Mouse (Mus musculus) monocyte, adult 2 months (primary cell): ENCODE data around the gene Sec14l1.
A peak's percentile ranks its signal among the peaks of the same experiment; 100 is the strongest.
"Not testable (repeated sequence)": the region's sequence is repeated elsewhere in the genome, so short reads cannot be mapped to it uniquely, and the experiment has no call there.

Experiments
- DNase-seq, 2 experiments: peaks; one replicate each; pipeline ENCODE4 v3.0.0; 2022; ENCODE audit warnings: low spot score in 2 of 2, low read depth in 1 of 2

Sec14l1 gene

DNA sequence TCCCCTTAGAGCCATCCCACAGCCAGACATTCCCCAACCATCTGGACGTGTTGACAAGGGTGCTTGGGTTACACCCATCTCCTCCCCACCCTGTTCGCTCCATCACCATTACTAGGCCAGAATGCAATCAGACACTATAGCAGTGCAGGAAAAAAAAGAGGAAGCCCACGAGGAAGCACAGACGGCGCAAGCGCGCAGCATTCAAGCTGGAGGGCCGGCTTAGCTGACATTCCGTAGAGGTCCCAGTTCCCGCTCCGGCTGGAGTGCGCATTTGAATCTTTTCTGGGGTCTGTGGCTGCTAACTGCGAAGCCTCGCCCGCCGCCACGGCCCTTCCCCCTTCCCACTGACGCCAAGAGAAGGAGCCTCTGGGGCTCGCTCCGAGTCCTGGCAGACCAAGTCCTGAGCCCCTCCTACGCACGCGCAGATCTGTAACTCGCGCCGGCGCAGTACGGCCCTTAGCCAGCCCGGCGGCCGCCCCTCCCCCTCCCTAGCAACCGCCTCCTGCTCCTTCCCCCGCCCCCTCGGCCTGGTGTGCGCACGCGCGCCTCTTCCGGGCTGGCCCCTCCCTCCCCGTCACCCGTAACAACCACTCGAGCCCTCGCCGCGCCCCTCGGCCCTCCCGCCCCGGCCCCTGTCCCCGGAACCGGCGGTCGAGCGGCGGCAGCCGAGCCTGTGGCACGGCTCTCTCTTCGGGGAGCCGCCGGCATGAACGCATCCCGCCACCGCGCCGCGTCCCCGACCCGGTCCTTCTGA lies at the start of gene Sec14l1:
Gene Sec14l1 (plus strand): TSS at position 577 of the 754 bp plus-strand sequence.
- peak; percentile 94 to 99 for DNase-seq

DNA sequence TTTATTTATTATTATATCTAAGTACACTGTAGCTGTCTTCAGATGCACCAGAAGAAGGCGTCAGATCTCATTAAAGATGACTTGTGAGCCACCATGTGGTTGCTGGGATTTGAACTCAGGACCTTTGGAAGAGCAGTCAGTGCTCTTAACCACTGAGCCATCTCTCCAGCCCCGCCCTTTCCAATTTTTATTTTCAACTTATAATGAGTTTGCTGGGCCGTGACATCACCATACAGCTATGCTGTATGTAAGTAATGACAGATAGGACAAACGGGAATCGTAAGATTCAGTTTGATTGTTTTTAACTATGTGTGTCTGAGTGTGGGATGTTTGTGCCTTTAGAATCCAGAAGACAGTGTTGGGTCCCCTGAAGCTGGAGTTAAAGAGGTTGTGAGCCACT lies 49.4 kb upstream of the Sec14l1 start:
- DNase-seq = not testable (repeated sequence)

DNA sequence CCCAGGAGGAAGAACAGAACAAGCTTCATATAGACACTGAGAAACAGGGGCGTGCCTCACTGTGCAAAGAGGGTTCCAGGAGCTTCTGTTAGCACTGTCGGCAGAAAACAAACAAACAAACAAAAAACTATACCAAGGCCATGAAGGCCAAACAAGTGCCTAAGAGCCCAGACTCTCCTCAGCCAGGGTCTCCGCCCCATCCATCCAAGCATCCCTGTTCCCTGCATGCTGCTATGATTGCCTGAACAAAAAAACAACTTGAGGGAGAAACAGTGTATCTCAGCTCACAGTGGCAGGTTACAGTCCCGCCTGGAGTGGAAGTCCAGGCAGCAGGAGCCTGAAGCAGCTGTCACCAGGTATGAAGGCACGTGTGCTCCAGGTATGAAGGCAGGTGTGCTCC lies 48.2 kb upstream of the Sec14l1 start:
- no peak for DNase-seq

DNA sequence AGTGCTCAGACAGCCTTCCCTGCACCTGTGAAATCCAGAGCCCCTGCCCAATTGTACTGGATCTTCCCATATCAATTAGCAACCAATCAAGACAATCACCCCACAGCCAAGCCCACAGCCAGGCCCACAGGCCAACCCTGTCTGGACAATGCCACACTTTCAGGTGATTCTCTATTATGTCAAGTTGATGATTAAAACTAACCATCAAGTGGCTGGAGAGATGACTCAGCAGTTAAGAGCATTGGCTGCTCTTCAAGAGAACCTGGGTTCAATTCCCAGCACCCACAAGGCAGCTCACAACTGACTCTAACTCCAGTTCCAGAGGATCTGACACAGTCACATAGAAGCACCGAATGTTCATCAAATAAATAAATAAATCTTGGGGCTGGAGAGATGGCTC lies 46.6 kb upstream of the Sec14l1 start:
- no peak for DNase-seq

DNA sequence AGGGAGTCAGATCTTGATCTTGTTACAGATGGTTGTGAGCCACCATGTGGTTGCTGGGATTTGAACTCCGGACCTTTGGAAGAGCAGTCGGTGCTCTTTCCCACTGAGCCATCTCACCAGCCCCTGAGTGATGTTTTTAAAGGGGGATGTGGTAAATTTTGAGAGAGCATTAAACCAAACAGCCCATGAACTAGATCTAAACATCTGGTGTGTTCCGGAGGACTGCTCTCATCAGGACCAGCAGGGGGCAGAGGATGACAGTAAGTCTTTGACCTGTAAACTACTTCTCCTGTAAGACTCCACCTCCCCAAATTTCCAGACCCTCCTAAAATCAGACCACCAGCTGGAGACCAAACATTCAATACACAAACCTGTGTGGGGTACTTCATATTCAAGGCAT lies 45.9 kb upstream of the Sec14l1 start:
- no peak for DNase-seq

DNA sequence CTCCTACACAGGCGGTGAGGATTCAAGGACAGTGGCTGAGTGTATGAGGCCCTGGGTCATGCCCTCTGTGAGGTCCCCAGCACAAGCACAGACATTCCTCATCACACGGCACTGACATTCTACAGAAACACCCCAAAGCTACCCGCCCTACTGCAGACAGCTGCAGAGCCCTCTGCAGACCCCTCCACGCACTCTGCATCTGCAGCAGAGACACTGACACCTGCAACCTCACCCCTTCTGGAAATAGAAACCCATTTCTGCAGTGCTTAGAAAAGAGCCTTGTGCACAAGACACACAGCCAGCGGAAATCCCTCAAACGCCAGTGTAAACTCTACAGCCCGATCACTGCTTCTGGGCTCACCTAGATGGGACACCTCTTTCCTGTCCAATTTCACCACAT lies 44.3 kb upstream of the Sec14l1 start:
- DNase-seq = no peak

DNA sequence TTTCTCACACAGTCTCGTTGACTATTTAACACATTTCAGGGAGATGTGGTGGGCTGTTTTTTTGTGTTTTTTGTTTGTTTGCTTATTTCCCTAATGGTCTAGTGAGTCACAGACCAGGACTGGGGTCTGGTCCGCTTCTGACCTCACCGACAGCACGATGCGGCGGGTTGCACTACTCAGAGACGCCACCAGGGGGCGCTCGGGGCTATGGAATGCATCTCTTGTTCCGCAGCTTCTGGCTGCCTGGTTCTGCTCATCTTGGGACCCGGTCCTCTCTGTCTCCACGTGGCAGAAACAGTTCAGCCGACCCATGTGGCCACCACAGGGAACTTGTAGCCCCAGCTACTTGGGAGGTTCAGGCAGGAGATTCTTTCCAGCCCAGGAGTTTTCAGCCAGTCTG lies 42.8 kb upstream of the Sec14l1 start:
- DNase-seq = peak in 1 of 2 experiments; percentile 75

DNA sequence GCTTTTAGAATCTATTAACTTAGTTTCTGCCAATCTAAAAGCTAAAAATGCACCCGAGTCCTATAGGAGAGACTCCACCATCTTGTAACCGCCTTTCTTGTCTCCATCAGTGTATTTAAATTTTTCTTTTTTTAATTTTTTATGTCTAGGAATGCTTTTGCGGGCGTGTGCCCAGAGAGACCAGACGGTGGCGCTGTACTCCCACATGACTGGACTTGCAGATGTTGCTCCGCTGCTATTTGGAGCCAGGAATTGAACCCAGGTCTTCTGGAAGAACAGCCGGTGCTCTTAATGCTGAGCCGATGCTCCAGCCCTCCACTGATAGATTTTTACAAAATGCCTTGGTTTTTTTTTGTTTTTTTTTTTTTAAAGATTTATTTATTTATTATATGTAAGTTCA lies 41.5 kb upstream of the Sec14l1 start:
- no peak for DNase-seq

DNA sequence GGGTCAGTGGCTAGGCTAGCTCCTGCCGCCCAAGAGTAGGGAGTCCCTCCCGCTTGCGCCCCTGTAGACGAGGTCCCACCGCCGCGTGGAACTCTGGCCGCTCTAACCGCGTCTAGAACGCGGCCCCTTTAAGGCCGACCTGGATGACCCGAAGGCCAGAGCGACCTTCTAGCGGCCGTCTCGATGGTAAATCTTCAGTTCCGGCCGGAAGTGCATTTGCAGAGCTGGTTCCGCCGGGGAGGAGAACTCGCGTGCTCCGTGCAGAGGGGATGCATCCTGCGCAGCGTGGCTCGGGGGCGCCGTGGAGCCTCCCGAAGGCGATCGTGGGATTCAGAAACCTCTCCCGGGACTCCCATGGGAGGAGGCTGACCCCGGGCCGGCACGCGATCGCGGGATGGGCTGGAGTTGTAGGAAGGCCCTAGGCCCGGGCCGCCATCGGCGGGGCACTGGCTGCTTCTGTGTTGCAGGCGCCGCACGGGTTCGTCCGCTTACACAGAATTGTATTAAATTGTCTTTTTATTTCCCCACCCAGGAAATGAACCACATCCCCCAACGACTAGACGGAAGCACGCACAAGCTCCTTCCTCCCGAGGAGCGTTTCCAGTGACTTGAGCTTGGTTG lies 38.3 kb upstream of the Sec14l1 start:
- peak; percentile 41 to 64 for DNase-seq

DNA sequence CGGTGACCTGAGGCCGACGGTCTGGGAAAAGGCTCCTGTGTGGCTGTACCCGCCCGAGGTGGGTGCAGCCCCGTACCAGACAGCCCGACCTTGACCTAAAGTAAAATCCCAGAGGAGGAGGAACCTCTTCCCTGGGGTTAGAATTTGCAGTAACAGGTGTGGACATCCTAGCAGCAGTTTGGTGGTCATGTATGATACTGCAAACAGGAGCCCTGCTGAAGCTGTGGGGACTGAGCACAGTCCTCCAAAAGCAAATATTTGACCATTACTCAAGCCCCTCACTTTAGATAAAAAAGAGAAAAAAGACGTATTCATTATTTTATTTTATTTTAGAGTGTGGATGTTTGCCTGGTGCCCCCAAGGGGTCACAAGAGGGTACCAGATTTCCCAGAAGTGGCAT lies 37.7 kb upstream of the Sec14l1 start:
- no peak for DNase-seq

DNA sequence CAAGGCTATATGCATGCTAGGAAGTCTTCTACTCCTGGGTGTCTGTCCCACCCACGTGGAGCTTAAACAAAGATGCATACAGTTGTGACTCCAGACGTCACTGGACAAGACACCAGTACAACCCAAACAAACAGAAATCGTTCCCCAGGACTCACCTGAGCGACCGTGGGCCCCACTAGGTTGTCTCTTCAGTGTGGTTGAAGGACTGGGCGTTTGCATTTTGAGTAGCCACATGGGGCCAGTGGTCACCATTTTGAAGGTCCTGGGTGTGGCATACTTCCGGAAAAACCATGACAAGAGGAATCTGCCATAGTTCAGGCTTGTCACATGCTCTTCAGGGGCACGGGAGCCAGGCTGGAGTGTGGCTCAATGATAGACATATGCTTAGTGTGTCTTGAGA lies 37.1 kb upstream of the Sec14l1 start:
- no peak for DNase-seq

DNA sequence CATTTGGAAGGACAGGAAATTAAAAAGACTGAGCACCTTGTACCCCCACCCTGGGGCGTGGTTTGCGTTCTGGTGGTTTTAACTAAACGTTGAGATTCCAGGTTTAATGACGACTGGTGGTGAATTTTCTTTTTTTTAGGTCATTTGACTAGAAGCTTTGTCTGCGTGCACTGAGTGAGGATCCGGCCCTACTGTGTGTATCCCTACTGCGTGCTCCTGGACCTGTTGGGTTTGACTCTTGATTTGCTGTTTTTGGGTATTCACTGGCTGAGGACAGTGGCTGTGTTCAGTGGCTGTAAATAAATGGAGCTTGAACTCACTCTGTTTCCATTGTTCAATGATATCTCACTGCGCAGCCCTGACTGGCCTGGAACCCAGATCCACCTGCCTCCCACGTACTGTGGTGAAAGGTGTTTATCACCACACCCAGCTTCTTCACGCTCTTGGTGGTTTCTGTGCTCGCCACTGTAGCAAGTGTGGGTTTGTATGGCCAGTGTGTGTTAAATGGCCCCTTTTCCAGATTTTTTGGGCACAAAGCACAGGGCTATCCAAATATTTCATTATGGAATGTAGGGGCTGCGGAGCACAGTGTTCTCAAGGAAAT lies 36.2 kb upstream of the Sec14l1 start:
- no peak for DNase-seq

DNA sequence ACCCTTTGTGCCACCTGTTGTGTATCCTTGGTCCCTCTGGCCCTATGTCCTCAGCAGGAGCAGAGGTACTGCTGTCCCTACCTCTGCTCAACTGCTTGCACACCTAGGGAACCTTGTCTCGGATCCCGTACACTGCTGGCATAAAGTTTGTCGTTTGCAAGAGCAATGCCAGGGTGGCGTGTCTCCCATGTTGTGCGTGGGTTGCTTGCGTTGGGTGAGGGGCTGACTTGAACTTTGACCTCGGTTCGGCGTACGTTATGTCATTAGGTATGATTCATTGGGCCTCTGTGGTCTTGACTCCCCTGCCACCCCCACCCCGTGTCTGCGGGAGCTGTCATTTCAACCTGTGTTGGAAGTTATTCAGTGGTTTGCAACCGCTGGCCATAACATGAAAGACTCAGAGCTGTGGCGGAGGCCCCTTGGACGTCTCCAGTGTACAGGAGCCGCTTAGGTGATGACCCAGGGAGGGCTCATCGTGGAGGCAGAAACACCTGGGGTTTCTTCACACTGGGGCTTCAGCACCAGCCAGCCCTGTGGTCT lies 35.2 kb upstream of the Sec14l1 start:
- DNase-seq = no peak

DNA sequence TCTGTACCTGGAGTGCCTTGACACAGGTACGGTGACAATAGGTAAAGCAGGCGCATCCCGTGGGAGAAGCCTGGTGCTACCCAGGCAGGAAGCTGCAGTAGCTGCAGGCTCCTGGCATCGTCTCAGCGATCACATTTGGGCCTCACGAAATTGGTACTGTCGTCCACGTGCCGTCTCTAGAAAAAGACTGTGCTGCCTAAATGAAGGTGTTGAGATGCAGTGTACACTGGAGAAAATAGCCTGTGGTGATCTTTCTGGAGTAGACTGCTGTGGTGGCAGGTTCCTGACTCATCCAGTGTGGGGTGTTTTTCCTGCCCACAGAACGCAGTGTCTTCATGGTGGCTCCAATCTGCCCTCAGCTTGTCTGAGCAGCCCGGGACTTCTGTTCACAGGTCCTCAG lies 34.8 kb upstream of the Sec14l1 start:
- DNase-seq = no peak

DNA sequence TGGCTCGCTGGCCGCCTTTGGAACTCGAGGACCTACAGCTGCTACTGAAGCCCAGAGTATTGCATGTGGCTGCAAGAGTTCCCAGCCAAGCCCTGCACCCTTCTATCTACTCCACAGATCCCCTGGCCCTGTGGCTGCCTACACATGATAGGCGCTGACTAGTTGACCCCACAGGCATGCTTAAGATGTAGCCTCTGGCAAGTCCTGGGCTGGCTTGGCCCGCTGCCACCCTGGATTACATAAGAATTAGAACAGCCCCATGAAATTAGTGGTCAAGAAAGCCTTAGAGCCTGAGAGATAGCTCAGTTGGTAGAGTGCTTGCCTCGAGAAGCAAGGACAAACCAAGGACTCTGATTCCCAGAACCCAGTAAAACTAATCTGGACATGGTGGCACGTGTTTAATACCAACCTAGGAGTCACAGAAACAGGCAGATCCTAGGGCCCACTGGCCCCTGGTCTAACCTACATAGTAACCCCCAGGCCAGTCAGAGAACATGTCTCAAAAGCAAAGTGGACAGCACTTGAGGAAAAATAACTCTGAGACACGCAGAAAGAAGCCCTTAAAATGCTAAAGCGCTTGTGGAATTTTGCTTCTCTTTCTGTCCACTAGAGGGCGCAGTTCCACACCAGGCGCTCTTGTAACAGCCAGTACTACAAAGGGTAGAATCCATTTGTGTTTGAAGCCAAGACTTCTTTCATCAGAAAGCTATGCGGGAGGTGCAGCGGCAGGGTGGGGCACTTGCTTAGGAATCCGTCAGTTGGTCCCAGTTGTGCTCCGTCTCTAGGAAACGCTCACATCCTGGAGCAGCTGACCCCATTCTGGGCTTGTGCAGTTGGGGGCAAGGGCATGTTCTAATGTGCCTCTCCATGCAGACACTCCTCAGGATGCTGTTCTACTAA lies 33.6 kb upstream of the Sec14l1 start:
- peak in 1 of 2 experiments; percentile 41 for DNase-seq

DNA sequence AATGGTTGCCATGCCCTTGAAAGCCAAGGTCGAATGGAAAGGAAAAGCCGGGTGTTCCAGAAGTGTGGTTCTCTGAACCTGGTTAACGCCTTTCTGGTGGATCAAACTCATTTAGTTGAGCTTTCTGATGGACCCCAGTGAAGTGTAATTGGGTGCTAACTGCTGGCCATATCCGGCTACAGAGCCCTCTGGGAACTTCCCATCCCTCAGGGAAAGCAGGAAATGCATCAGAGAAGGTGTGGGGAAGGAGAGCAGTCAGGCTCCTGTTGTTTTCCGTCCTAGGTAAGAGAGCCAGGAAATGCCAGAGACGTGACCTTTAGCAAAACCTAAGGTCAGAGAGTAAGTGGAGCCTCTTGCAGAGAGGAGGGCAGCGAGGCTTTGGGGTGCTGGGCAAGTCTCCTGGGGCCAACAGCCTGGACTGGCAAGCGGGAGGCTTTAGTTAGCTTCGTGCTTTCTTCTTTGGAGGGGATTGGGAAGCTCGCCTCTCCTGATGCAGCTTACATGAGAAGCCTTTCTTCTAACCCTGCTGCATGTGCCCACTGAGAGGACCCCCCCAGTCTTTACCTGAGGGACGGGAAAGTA lies 32.5 kb upstream of the Sec14l1 start:
- DNase-seq = no peak

DNA sequence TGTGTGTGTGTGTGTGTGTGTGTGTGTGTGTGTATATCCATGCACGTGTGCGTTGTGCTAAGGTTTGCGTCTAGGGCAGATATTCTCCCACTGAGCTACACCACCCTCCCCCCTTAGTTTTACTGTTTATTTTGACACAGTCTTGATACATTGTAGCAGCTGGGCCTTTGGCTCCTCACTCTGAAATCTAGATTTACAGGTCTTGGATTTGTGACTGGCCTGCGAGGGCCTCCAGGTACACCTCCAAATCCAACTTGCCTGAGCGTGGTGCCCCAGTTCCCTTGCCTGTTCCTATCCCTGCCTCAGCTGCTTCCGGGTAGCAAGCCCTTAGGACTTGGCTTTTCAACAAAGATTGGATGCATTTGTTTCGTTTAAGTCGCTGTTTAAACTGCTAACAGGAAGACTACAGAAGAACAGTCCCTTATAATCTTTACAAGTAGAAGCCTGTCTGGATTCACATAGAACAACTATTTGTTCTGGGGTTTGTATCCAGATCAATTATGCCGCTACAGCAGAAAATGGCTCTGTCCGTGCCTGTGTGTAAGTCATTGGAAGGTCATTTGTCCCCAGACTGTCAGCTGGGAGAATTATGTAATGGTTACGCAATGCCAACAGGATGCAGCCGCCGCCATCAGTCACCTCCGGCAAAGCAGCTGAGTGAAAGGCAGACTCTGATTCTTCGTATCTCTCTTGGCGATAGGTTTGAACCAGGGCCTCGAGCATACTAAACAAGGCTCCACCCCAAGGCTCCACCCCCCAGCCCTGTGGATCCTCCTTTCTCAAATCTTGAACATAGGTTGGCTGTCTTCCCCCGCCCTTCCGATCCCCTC lies 31.7 kb upstream of the Sec14l1 start:
- peak in 1 of 2 experiments; percentile 42 for DNase-seq

DNA sequence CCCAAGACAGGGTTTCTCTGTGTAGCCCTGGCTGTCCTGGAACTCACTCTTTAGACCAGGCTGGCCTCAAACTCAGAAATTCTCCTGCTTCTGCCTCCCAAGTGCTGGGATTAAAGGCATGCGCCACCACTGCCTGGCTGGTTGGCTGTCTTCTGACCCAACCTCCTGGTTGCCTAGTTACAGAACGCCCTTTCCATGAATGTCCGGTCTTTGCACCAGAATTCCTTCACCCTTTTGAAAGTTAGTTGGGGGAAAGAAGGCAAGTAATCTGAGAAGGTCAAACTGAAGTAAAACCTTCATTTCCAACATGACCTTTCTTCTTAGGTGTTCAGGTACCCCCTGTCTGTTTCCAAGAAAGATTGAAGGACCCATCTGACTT lies 31.1 kb upstream of the Sec14l1 start:
- not testable (repeated sequence) for DNase-seq

DNA sequence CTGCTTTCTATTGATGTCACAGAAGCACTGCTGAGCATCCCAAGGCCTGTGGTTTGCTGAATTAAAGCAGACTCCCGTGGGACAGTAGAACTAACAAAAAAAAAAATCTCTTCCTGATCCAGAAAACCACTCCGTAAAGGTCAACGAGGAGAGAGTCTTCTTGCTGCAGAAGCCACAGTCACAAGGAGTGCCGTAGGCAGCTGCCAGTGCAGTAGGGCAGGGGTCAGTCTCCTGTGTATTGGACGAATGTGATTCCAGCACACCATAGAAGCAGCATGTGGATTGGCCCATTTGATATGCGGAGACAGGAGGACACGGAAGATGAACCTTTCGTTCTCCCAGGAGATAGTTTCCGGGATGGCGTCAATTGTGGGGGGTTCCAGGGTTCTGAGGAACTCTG lies 28.8 kb upstream of the Sec14l1 start:
- DNase-seq = no peak
